Mouse (Mus musculus) stomach, postnatal 0 days (tissue): ENCODE results near the gene Cox8b.

Experiments
- CTCF ChIP-seq: IDR thresholded peaks from 2 replicates; pipeline ENCODE4 v1.5.1; 2016; ENCODE audit warnings: antibody characterized with exemption, low read depth, mild to moderate bottlenecking, moderate library complexity
- EP300 ChIP-seq: optimal IDR thresholded peaks from 2 replicates; pipeline ENCODE3; 2016; ENCODE audit warnings: antibody characterized with exemption

- TF ChIP-seq CTCF, result no peak
- TF ChIP-seq EP300, result no peak
Measured at GRCm38 (mm10) chr7:140908181-140908580, 7.9 kb upstream of the Cox8b start.
